Mouse (Mus musculus) R1 (cell line): ENCODE measurements around the gene Ctag2.

Experiments
- DNase-seq: peaks from one replicate; pipeline ENCODE4 v3.0.0-alpha.2; 2018; ENCODE audit warnings: low read depth, low spot score

The Ctag2 gene

GRCm38 (mm10) chrX:65047344-65047743 lies at the start of gene Ctag2:
Gene Ctag2, plus strand, starts transcription at chrX:65047644.
- no peak for DNase-seq
